Mouse (Mus musculus) embryonic facial prominence, embryonic 12.5 days (tissue): ENCODE measurements around the gene Smg1. TPM values are rescaled to one million over a fixed set of nuclear protein-coding genes. Genes with fewer than 3 reads are reported as not detected.

ENCODE experiments used
- ATAC-seq: fragments of 200-750 bp; cut with Nextera tagmentation; 2 replicates; pipeline ENCODE4 v1.8.0; 2017; ENCODE audit not compliant: insufficient number of reproducible peaks, insufficient read depth, low FRiP score, low TSS enrichment
- H3K27ac ChIP-seq: fragments of 300-500 bp; sonication (generic); 2 replicates; pipeline ENCODE4 v1.5.1; 2016; ENCODE audit warnings: mild to moderate bottlenecking
- H3K27me3 ChIP-seq: fragments of 300-500 bp; sonication (generic); 2 replicates; pipeline ENCODE4 v1.6.1; 2016; ENCODE audit warnings: mild to moderate bottlenecking, moderate library complexity
- H3K36me3 ChIP-seq: fragments of 300-500 bp; sonication (generic); 2 replicates; pipeline ENCODE4 v1.6.1; 2016; ENCODE audit warnings: mild to moderate bottlenecking
- H3K4me1 ChIP-seq: fragments of 300-500 bp; sonication (generic); 2 replicates; pipeline ENCODE4 v1.6.1; 2016
- H3K4me2 ChIP-seq: fragments of 300-500 bp; sonication (generic); replicated peaks from 2 replicates; pipeline ENCODE4 v1.6.1; 2016; ENCODE audit warnings: mild to moderate bottlenecking, moderate library complexity
- H3K4me3 ChIP-seq: fragments of 300-500 bp; sonication (generic); 2 replicates; pipeline ENCODE4 v1.5.1; 2016; ENCODE audit warnings: mild to moderate bottlenecking
- H3K9ac ChIP-seq: fragments of 300-500 bp; sonication (generic); 2 replicates; pipeline ENCODE4 v1.6.1; 2016; ENCODE audit warnings: mild to moderate bottlenecking, moderate library complexity
- H3K9me3 ChIP-seq: fragments of 300-500 bp; sonication (generic); 2 replicates; pipeline ENCODE4 v1.6.1; 2016; ENCODE audit warnings: mild to moderate bottlenecking, moderate library complexity
- WGBS: fragments of 180-500 bp; shearing (Covaris S2); methylation state at CpG from one replicate; pipeline ENCODE4 v1.1.7; 2016; 5-methylcytosine and 5-hydroxymethylcytosine counted together
- polyA plus RNA-seq: library from polyadenylated mRNA; unstranded; fragments of >200 nt; fragmentation: Nextera tagmentation; extraction: Ambion mirVana; gene quantifications from 2 replicates; pipeline ENCODE4 v1.2.1, GENCODE M21; 2016

Smg1 gene
- polyA plus RNA-seq, 1 experiment from 2014 or later: 26.6 TPM

DNA sequence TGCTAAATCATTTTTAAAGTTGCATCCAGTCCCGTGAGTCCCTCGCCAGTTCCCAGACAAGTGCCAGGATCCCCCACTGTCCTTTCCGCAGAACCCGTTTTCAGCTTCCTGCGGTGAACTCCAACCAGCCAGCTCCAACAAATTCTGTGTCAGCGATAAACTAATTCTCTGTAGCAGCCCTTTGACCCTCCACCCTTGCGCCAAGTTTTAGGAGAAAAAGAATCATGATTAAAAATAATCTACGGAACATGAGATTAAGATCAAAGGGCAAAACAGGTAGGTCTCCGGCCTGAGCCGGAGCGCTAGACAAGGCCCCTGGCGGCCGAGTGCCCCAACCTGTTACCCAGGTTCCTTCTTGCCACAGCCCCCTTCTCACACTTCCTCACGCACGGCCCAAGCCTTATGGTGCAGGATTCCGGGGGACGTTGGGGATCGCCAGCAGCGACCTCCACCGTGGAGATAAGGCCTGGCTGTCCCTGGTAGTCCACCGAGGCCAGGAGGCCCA lies 114.5 kb downstream of the Smg1 start:
- ATAC-seq: peak; percentile 74

DNA sequence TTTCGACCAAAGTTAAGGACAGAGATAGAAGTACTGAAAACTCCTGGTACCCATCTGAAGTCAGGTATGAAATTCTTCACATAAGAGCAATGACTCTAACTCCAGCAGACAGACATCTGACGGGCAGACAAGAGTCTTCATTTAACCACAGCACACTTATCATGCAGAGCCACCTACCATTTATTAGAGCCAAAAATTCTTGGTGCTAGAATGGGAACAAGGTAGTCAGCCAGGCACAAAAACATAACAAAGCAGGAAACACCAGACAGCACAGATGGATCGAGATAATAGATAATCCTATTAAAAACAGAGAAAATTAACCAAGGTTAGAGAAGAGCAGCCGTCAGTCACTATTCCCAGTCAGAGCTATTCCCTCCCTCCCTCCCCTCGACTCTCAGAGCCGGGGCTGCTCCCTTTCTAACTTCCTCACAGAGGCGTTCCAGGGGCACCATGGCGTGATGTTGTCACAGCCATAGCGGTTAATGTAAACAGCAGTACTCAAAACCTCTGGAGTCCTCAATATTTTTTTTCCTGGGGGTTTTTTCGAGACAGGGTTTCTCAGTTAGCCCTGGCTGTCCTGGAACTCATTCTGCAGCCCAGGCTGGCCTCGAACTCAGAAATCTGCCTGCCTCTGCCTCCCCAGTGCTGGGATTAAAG lies 117.1 kb downstream of the Smg1 start:
- Histone ChIP-seq H3K27ac (no peak overlapping the region), H3K4me2 (peak overlapping the region; percentile 69), H3K4me1 (peaks cover 24% of the 10 kb centered on the region), H3K9ac (no peak overlapping the region), H3K9me3 (no peaks in the 10 kb centered on the region), H3K27me3 (no peaks in the 10 kb centered on the region), H3K4me3 (no peak overlapping the region), H3K36me3 (peaks cover 28% of the 10 kb centered on the region)
- no peak for ATAC-seq
- WGBS: 78% methylated on average over 11 of the region's 11 CpGs

More for the DNA sequence above, 114.5 kb downstream of the Smg1 start:
- peak overlapping the region; percentile 90 for H3K9ac ChIP-seq
- peak overlapping the region; percentile 69 for H3K4me2 ChIP-seq
- peak overlapping the region; percentile 90 for H3K27ac ChIP-seq
- peaks cover 14% of the 10 kb centered on the region for H3K36me3 ChIP-seq
- H3K4me3 ChIP-seq: peak overlapping the region; percentile 88
- WGBS: under 1% methylated on average over 21 of the region's 21 CpGs
- H3K27me3 ChIP-seq: no peaks in the 10 kb centered on the region
- no peaks in the 10 kb centered on the region for H3K9me3 ChIP-seq
- peaks cover 24% of the 10 kb centered on the region for H3K4me1 ChIP-seq

- Histone ChIP-seq H3K4me2 (no peak overlapping the region), H3K9ac (no peak overlapping the region), H3K27me3 (no peaks in the 10 kb centered on the region), H3K4me1 (peaks cover 24% of the 10 kb centered on the region), H3K36me3 (peaks cover 34% of the 10 kb centered on the region), H3K9me3 (no peaks in the 10 kb centered on the region), H3K27ac (no peak overlapping the region), H3K4me3 (no peak overlapping the region)
- no peak for ATAC-seq
Measured at GRCm38 (mm10) chr7:118125736-118126135, 117.7 kb downstream of the Smg1 start.

DNA sequence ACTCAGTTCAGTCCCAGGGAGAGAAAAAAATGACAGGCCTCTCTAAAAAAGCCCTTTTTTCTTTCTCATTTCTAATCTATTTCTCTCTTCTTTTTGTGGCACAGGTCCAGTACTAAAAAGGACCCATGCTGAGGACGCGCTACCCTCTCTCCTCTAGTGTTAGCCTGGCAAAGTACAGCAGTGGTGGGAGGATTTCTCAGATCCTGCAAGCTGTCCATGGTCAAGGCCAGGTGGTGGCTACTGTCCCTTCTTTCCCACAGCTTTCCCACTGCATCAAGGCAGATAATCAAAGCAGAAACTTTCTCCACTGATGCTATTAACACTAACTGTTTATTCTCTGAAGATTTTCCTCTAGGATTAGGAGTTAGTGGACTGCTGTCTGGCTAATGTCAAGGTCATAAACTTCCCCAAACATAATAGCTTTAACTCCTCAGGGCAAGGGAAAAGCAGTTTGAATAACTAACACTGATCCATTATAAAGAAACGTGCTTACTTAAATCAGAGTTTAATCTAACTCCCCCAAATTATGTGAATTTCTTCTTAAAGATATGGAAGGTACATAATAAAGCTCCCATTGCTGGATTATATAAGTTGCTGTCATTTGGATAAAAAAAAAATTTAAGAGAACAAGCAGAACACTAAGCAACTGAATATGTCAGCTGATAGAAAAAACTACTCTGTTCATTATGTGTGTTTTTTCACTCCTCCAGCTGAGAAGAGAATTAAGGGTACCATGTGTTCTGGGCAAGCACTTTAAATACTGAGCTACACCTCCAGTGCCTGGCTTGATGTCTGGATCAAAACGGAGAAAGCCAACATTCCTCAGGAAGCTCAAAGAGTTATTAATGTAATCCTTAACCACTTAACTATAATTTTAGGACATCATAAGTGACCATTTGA lies 119.7 kb downstream of the Smg1 start:
- no peaks in the 10 kb centered on the region for H3K9me3 ChIP-seq
- no peak overlapping the region for H3K4me3 ChIP-seq
- no peak overlapping the region for H3K27ac ChIP-seq
- no peaks in the 10 kb centered on the region for H3K27me3 ChIP-seq
- peaks cover 20% of the 10 kb centered on the region for H3K4me1 ChIP-seq
- H3K36me3 ChIP-seq: peaks cover 52% of the 10 kb centered on the region
- H3K4me2 ChIP-seq: no peak overlapping the region
- H3K9ac ChIP-seq: no peak overlapping the region
- no peak for ATAC-seq
- WGBS: 87% methylated on average over 4 of the region's 4 CpGs

GRCm38 (mm10) chr7:118122235-118122634 lies 121.2 kb downstream of the Smg1 start:
- Histone ChIP-seq H3K27ac (no peak overlapping the region), H3K9ac (no peak overlapping the region), H3K4me1 (peaks cover 10% of the 10 kb centered on the region), H3K36me3 (peaks cover 64% of the 10 kb centered on the region), H3K4me3 (no peak overlapping the region), H3K4me2 (no peak overlapping the region), H3K9me3 (no peaks in the 10 kb centered on the region), H3K27me3 (no peaks in the 10 kb centered on the region)
- ATAC-seq: no peak
- WGBS: 95% methylated on average over 7 of the region's 7 CpGs

GRCm38 (mm10) chr7:118120654-118121053 lies 122.8 kb downstream of the Smg1 start:
- Histone ChIP-seq H3K9me3 (no peaks in the 10 kb centered on the region), H3K27ac (no peak overlapping the region), H3K4me3 (no peak overlapping the region), H3K36me3 (peaks cover 58% of the 10 kb centered on the region), H3K9ac (no peak overlapping the region), H3K4me1 (no peaks in the 10 kb centered on the region), H3K27me3 (no peaks in the 10 kb centered on the region), H3K4me2 (no peak overlapping the region)
- WGBS: 71% methylated on average over 1 of the region's 1 CpGs
- ATAC-seq: no peak

DNA sequence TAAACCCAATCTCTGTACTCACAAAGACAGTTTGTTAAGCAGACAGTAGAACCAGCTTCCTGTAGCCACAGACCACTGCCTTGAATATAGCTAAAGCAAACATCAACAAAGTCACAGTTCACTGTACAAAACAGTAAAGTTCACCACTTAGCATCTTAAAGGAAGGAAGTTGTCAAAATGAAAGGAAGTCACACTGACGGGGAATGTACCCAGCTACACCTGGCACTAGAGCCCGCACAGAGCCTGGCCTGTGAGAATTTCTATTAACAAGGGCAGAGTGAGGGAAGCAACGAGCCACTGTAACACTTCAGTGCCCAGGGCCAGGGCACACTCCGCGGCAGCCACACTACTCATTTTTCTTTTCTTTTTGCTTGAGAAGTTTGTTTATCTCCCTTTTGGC lies 123.5 kb downstream of the Smg1 start:
- peaks cover 57% of the 10 kb centered on the region for H3K36me3 ChIP-seq
- no peak overlapping the region for H3K27ac ChIP-seq
- H3K9ac ChIP-seq: no peak overlapping the region
- H3K9me3 ChIP-seq: no peaks in the 10 kb centered on the region
- H3K4me2 ChIP-seq: no peak overlapping the region
- H3K27me3 ChIP-seq: no peaks in the 10 kb centered on the region
- no peak overlapping the region for H3K4me3 ChIP-seq
- no peak for ATAC-seq
- H3K4me1 ChIP-seq: no peaks in the 10 kb centered on the region
- 82% methylated on average over 5 of the region's 5 CpGs for WGBS

GRCm38 (mm10) chr7:118119142-118119541 lies 124.3 kb downstream of the Smg1 start:
- 64% methylated on average over 2 of the region's 2 CpGs for WGBS

DNA sequence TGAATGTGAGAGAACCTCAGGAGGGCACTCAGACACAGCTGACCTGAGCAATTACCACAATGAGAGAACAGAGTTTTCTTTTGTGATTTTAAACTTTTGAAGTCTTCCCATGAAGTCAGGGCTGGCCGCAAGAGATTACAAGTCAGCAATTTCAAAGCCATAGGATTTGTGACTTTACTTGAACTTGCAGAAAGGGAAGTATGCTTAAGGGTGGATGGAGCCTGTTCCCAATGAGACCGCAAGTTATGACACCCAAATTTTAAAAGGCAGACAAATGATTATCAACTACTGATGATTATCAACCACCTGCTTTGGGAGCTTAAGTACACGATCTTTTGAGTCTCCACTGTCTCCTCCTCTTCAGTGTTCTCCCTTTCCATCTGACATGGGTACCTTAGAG lies 125.0 kb downstream of the Smg1 start:
- ATAC-seq: no peak
- no peaks in the 10 kb centered on the region for H3K9me3 ChIP-seq
- H3K4me2 ChIP-seq: no peak overlapping the region
- H3K36me3 ChIP-seq: peaks cover 60% of the 10 kb centered on the region
- no peaks in the 10 kb centered on the region for H3K27me3 ChIP-seq
- no peak overlapping the region for H3K4me3 ChIP-seq
- WGBS: 84% methylated on average over 3 of the region's 3 CpGs
- H3K4me1 ChIP-seq: peaks cover 13% of the 10 kb centered on the region
- no peak overlapping the region for H3K27ac ChIP-seq
- no peak overlapping the region for H3K9ac ChIP-seq

More at GRCm38 (mm10) chr7:118119142-118119541, 124.3 kb downstream of the Smg1 start:
- no peak overlapping the region for H3K27ac ChIP-seq
- H3K4me3 ChIP-seq: no peak overlapping the region
- H3K9me3 ChIP-seq: no peaks in the 10 kb centered on the region
- H3K9ac ChIP-seq: no peak overlapping the region
- H3K4me2 ChIP-seq: no peak overlapping the region
- no peaks in the 10 kb centered on the region for H3K27me3 ChIP-seq
- H3K4me1 ChIP-seq: peaks cover 6% of the 10 kb centered on the region
- H3K36me3 ChIP-seq: peaks cover 57% of the 10 kb centered on the region
- no peak for ATAC-seq

DNA sequence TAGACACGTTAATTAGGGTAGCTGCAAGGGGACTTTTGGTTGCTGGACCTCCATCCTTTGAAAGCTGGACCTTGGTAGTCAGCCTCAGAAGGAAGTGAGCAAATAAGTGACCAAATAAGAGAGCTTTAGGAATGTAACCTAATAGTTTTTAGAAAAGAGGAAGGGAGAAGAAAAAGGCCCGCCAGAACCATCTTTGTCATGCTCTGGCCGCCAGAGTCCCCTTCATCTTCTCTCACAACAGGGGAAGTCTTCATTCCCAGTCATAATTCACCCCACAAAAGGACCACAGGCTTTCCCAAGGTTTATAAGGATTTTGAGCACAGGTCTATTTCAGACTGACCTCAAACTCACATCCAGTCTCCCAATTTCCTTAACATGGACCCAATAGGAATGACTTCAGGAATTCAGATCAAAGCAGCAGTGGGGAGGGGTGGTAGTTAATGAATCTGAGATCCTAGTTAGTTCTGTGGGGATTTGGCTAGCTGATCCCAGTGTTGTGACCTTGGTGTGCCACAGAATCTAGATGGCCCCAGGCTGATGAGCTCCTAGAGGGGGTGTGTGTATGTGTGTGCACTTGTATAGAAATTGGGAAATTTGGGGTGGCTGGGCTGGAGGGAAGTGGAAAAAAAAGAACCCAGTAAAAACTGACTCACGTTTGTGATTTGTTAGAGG lies 125.8 kb downstream of the Smg1 start:
- no peak for ATAC-seq
- Histone ChIP-seq H3K4me3 (no peak overlapping the region), H3K9me3 (no peaks in the 10 kb centered on the region), H3K9ac (no peak overlapping the region), H3K4me1 (peaks cover 21% of the 10 kb centered on the region), H3K27ac (no peak overlapping the region; the same call in 1 of the 2 replicates), H3K27me3 (no peaks in the 10 kb centered on the region), H3K4me2 (no peak overlapping the region), H3K36me3 (peaks cover 62% of the 10 kb centered on the region)
- 55% methylated on average over 4 of the region's 4 CpGs for WGBS

GRCm38 (mm10) chr7:118116787-118117538 lies 126.5 kb downstream of the Smg1 start:
- Histone ChIP-seq H3K4me3 (no peak overlapping the region), H3K4me2 (peak overlapping the region; percentile 51), H3K36me3 (peaks cover 62% of the 10 kb centered on the region), H3K4me1 (peaks cover 28% of the 10 kb centered on the region), H3K27ac (no peak overlapping the region; the same call in 1 of the 2 replicates), H3K27me3 (no peaks in the 10 kb centered on the region), H3K9ac (no peak overlapping the region), H3K9me3 (no peaks in the 10 kb centered on the region)
- WGBS: 27% methylated on average over 8 of the region's 8 CpGs
- no peak for ATAC-seq
